Mouse (Mus musculus) c-Kit-positive CD71-positive TER-119-negative erythroid progenitor cells, embryonic 14.5 days (primary cell): Measurements from ENCODE around the gene Ston2.
A peak's percentile ranks its signal among the peaks of the same experiment; 100 is the strongest.
"Not testable (repeated sequence)": the region's sequence is repeated elsewhere in the genome, so short reads cannot be mapped to it uniquely, and the experiment has no call there.

Source experiments
- DNase-seq: peaks from one replicate; pipeline ENCODE4 v3.0.0-alpha.2; 2013; ENCODE audit warnings: low read depth

Ston2 gene

GRCm38 (mm10) chr12:91589542-91589846 is 198.7 kb downstream of the Ston2 start:
- DNase-seq, result no peak

DNA sequence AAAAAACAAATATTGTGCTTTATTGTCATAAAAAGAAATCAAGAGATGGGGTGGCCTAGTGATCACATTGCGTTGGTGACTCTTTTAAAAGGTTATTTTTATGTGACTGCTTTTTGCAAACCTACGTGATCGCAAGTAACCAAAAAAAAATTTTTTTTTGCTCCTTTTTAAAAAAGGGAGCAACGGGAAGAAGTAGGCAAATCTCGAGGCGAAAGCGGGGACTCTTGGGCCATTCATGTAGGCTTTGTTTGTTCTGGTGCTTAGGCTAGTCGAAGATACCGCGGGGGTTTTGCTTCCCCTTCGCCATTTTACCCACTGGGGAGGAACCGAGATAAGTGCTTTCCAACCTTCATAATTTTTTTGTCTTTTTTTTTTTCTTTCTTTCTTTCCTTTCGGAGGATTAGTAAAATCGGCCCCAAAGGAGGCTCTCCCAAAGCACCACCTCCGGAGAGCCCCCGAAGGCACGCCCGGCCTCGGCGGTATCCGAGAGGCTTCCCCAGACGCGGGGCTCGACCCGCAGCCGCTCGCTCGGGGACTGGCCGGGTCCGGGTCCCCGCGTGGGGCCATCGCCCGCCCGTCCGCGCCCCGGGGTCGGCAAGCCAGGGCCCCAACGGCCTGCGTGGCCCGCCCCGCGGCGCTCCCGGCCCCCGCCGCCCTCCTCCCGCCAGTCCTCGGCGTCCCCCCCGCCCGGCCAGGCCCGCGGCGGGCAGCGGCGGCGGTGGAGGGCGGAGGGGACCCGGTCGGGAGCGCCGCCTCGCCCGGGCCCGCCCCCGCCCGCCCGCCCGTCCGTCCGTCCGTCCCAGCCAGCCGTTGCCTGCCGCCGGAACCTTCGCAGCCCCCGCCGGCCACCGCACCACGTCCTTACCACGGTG is 199.3 kb downstream of the Ston2 start:
- DNase-seq, result no peak

- peak; percentile 90 for DNase-seq
Measured at GRCm38 (mm10) chr12:91588176-91588669, 200.0 kb downstream of the Ston2 start.

GRCm38 (mm10) chr12:91587491-91588033 is 200.6 kb downstream of the Ston2 start:
- DNase-seq, result no peak

GRCm38 (mm10) chr12:91587077-91587476 is 201.1 kb downstream of the Ston2 start:
- no peak for DNase-seq

DNA sequence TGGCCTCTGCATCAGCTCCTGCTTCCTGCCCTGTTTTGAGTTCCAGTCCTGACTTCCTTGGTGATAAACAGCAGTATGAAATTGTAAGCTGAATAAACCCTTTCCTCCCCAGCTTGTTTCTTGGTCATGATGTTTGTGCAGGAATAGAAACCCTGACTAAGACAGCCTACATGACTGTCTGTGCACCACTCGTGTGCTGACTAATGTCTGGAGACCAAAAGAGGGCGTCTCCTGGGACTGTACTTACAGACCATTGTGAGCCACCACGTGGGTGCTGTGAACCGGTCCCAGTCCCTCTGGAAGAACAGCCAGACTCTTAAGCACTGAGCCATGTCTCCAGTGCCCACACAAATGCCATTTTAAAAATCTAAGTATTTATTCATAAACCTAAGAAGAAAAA is 202.4 kb downstream of the Ston2 start:
- not testable (repeated sequence) for DNase-seq

DNA sequence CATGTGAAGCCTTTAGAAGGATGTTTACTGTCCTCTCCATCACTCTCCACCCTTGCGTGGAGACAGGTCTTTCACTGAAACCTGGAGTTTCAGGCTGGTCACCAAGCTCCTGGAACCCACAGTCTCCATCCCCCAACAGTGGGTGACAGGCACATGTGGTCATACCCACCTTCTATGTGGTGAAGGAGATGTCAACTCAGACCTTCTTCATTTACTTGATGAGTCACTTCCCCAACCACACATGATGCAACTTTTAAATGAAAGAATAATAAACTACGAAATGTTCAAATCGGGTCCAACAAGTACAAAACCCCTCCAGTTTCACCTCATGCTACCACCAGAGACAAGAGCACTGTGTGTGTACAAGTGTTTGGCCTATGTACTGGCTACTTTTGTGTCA is 203.0 kb downstream of the Ston2 start:
- DNase-seq, result no peak

GRCm38 (mm10) chr12:91583409-91583808 is 204.8 kb downstream of the Ston2 start:
- DNase-seq, result no peak
